In genomic region chr1:133891489-133891888, GRCm38 (mm10) we compare ENCODE assay signal across 8 mouse cellular contexts. TPM values are rescaled to one million over a fixed set of nuclear protein-coding genes. Genes with fewer than 3 reads are reported as not detected.
DNase-seq lines count a peak whose midpoint lies in the region; ATAC-seq lines count a peak whose summit lies in the region.

No protein-coding gene starts in this region.

- no peak overlapping the region for H3K9ac ChIP-seq in limb, embryonic 12.5 days (replicated peaks)

- peak; percentile 62 to 66 for DNase-seq in heart, postnatal 10 days
- peak; percentile 75 for DNase-seq in testis, postnatal 10 days (ENCODE audit: low spot score)
- DNase-seq in urinary bladder, postnatal 25 days (ENCODE audit: low spot score): no peak
- DNase-seq in layer of hippocampus, adult 9-10 months (ENCODE audit: low spot score): no peak
- DNase-seq in layer of hippocampus, adult 18-20 months (ENCODE audit: low spot score in 2 of 2): no peak

- H3K9me3 ChIP-seq in limb, embryonic 12.5 days: no peaks in the 10 kb centered on the region

- H3K27me3 ChIP-seq in limb, embryonic 12.5 days: peaks cover 22% of the 10 kb centered on the region

- H3K27ac ChIP-seq in limb, embryonic 12.5 days: no peak overlapping the region; the same call in 1 of the 2 replicates

- H3K4me2 ChIP-seq in limb, embryonic 12.5 days: peak overlapping the region; percentile 45; the same call in 1 of the 2 replicates

- no peaks in the 10 kb centered on the region for H3K36me3 ChIP-seq in limb, embryonic 12.5 days

- H3K4me3 ChIP-seq in limb, embryonic 12.5 days (replicated peaks): no peak overlapping the region

- peaks cover 55% of the 10 kb centered on the region for H3K4me1 ChIP-seq in limb, embryonic 12.5 days (replicated peaks)

- ATAC-seq in CD4-positive, CD25-positive, alpha-beta regulatory T cell, adult 4 months: peak; percentile 51
- ATAC-seq in common myeloid progenitor, adult 5-6 weeks (replicated peaks; ENCODE audit: low read depth, poor library complexity, severe bottlenecking): 0 out of 2 replicates have a peak, but pooled peaks have one; percentile 1
- no peak for ATAC-seq in limb, embryonic 12.5 days (ENCODE audit: insufficient number of reproducible peaks, insufficient read depth, low FRiP score, low TSS enrichment, low read depth)

- intact Hi-C loops in heart, postnatal 10 days (cut with DNase I): loop anchor here (2.0 kb wide), 1 partner anchor 27 kb away; no protein-coding TSS in a partner anchor

- WGBS in limb, embryonic 12.5 days: 7% methylated on average over 5 of the region's 5 CpGs

RNA-seq across cellular contexts. Expression of gene Optc, which starts 16.3 kb away (rescaled TPM):
- not detected for polyA plus RNA-seq in CD4-positive, CD25-positive, alpha-beta regulatory T cell, adult 4 months (2017; shearing (Covaris generic))
- total RNA-seq in common myeloid progenitor, adult 5-6 weeks (2017): not detected in 2 replicates
- under 1 TPM; 0.35 to 0.67 TPM for total RNA-seq in heart, postnatal 10 days (2021)
- 0.27 and 0.41 TPM in 2 replicates for polyA plus RNA-seq in limb, embryonic 12.5 days (2016; fragmentation: Nextera tagmentation; extraction: Ambion mirVana)
- under 1 TPM; 0.35 to 0.41 TPM for total RNA-seq in layer of hippocampus, adult 18-20 months (2021)

RNA-seq across cellular contexts. Expression of gene Prelp, which starts 29.7 kb away (rescaled TPM):
- not detected for polyA plus RNA-seq in CD4-positive, CD25-positive, alpha-beta regulatory T cell, adult 4 months (2017; shearing (Covaris generic))
- total RNA-seq in common myeloid progenitor, adult 5-6 weeks (2017): not detected in 2 replicates
- 10 to 100 TPM; 27.2 TPM for total RNA-seq in heart, postnatal 10 days (2021)
- polyA plus RNA-seq in limb, embryonic 12.5 days (2016; fragmentation: Nextera tagmentation; extraction: Ambion mirVana): 2.0 and 3.2 TPM in 2 replicates
- total RNA-seq in layer of hippocampus, adult 18-20 months (2021): 10 to 100 TPM; 18.8 to 25.6 TPM

Comparison
In these comparisons a context has a peak if more than half of its experiments do, and no peak if none do; other contexts are left out.
1. DNase-seq: peak in heart, postnatal 10 days (2 of 2) and testis, postnatal 10 days (single experiment); none in urinary bladder, postnatal 25 days (single experiment), layer of hippocampus, adult 9-10 months (single experiment) and layer of hippocampus, adult 18-20 months (0 of 2).
2. RNA of gene Prelp, which starts 29.7 kb away (total RNA-seq): 27.2 TPM in heart, postnatal 10 days and 18.8 to 25.6 TPM in layer of hippocampus, adult 18-20 months; not detected in common myeloid progenitor, adult 5-6 weeks; every median in the first group is over 10 times any median in the second.